Mouse (Mus musculus): ENCODE results near the gene Gpld1. TPM values are rescaled to one million over a fixed set of nuclear protein-coding genes. Genes with fewer than 3 reads are reported as not detected.
"Not testable (repeated sequence)": the region's sequence is repeated elsewhere in the genome, so short reads cannot be mapped to it uniquely, and the experiment has no call there.

The Gpld1 gene
- polyA plus RNA-seq, 1 experiment from 2014 or later, result 0.89 TPM

- ChIA-PET CTCF (no interaction called here), POLR2A (no interaction called here)
- in situ Hi-C loops (cut with MboI; ENCODE audit: low pct_unique_long_range_greater_than_20kb), result no loop called here
- TF ChIP-seq CTCF (IDR thresholded peaks at IDR 0.05), result no peak
- no peaks in the 10 kb centered on the region for H3K27me3 ChIP-seq
- DNase-seq (ENCODE audit: low read depth, low spot score) (no peak), ATAC-seq (no peak)
These were observed 22.9 kb downstream of the Gpld1 start for GRCm38 (mm10) chr13:24965846-24966201.

- POLR2A ChIA-PET, result not testable (repeated sequence)
These were observed 28.8 kb downstream of the Gpld1 start for GRCm38 (mm10) chr13:24971776-24972175.

GRCm38 (mm10) chr13:24976384-24976783 lies 33.4 kb downstream of the Gpld1 start:
- peak; percentile 19 for DNase-seq (ENCODE audit: low read depth, low spot score)
- ChIA-PET CTCF (interaction anchor here (1.2 to 1.3 kb wide), 2 partner anchors 12 to 37 kb away, joined by 3 read pairs; no protein-coding TSS in a partner anchor), POLR2A (no interaction called here)
- no peak for TF ChIP-seq CTCF (IDR thresholded peaks at IDR 0.05)
- ATAC-seq, result no peak
- in situ Hi-C loops (cut with MboI; ENCODE audit: low pct_unique_long_range_greater_than_20kb), result no loop called here
- no peaks in the 10 kb centered on the region for H3K27me3 ChIP-seq

More at GRCm38 (mm10) chr13:24971776-24972175, 28.8 kb downstream of the Gpld1 start:
- in situ Hi-C loops (cut with MboI; ENCODE audit: low pct_unique_long_range_greater_than_20kb); H3K27me3 ChIP-seq; ATAC-seq; DNase-seq (ENCODE audit: low read depth, low spot score): not testable (repeated sequence)
- CTCF ChIA-PET, result interaction anchor here (1.2 kb wide), 1 partner anchor 33 kb away, joined by 5 read pairs; no protein-coding TSS in a partner anchor

GRCm38 (mm10) chr13:24977820-24978342 lies 34.9 kb downstream of the Gpld1 start:
- H3K27me3 ChIP-seq, result no peaks in the 10 kb centered on the region
- ChIA-PET CTCF (interaction anchor here (1.2 to 1.6 kb wide), 3 partner anchors 11 to 41 kb away, joined by 4 to 5 read pairs (median 4); partner anchors contain the start of genes Aldh5a1 and Gpld1), POLR2A (interaction anchor here (1.1 kb wide), 1 partner anchor 9 kb away, joined by 3 read pairs; no protein-coding TSS in a partner anchor)
- DNase-seq (ENCODE audit: low read depth, low spot score) (no peak), ATAC-seq (peak; percentile 35)
- in situ Hi-C loops (cut with MboI; ENCODE audit: low pct_unique_long_range_greater_than_20kb), result no loop called here
- TF ChIP-seq CTCF (IDR thresholded peaks at IDR 0.05), result no peak

GRCm38 (mm10) chr13:24981031-24981430 lies 38.1 kb downstream of the Gpld1 start:
- ChIA-PET POLR2A (no interaction called here), CTCF (interaction anchor here (0.7 kb wide), 1 partner anchor 30 kb away, joined by 3 read pairs; no protein-coding TSS in a partner anchor)
- no peaks in the 10 kb centered on the region for H3K27me3 ChIP-seq
- ATAC-seq (no peak), DNase-seq (ENCODE audit: low read depth, low spot score) (no peak)
- in situ Hi-C loops (cut with MboI; ENCODE audit: low pct_unique_long_range_greater_than_20kb), result loop anchor here (5.0 to 10.0 kb wide), 2 partner anchors 44 to 496 kb away; partner anchors contain the start of gene Aldh5a1
- TF ChIP-seq CTCF (IDR thresholded peaks at IDR 0.05), result no peak

GRCm38 (mm10) chr13:24985435-24985834 lies 42.5 kb downstream of the Gpld1 start:
- in situ Hi-C loops (cut with MboI; ENCODE audit: low pct_unique_long_range_greater_than_20kb), result loop anchor here (10.0 kb wide), 1 partner anchor 501 kb away; no protein-coding TSS in a partner anchor
- CTCF ChIA-PET, result interaction anchor here (2.8 kb wide), 1 partner anchor 46 kb away, joined by 8 read pairs; no protein-coding TSS in a partner anchor
- DNase-seq (ENCODE audit: low read depth, low spot score) (no peak), ATAC-seq (no peak)
- TF ChIP-seq CTCF (IDR thresholded peaks at IDR 0.05), result no peak
- POLR2A ChIA-PET, result interaction anchor here (0.5 kb wide), 1 partner anchor 17 kb away, joined by 3 read pairs; no protein-coding TSS in a partner anchor
- no peaks in the 10 kb centered on the region for H3K27me3 ChIP-seq

- ChIA-PET POLR2A (no interaction called here), CTCF (interaction anchor here (0.6 to 2.1 kb wide), 5 partner anchors 11 to 52 kb away, joined by 3 to 12 read pairs (median 4); partner anchors contain the start of gene Aldh5a1)
- no peaks in the 10 kb centered on the region for H3K27me3 ChIP-seq
- DNase-seq (ENCODE audit: low read depth, low spot score), result no peak
- ATAC-seq, result no peak
- in situ Hi-C loops (cut with MboI; ENCODE audit: low pct_unique_long_range_greater_than_20kb), result loop anchor here (10.0 kb wide), 1 partner anchor 504 kb away; no protein-coding TSS in a partner anchor
- TF ChIP-seq CTCF (IDR thresholded peaks at IDR 0.05), result peak; percentile 80
These were observed 45.4 kb downstream of the Gpld1 start for GRCm38 (mm10) chr13:24988391-24988790.

GRCm38 (mm10) chr13:24989006-24989405 lies 46.1 kb downstream of the Gpld1 start:
- in situ Hi-C loops (cut with MboI; ENCODE audit: low pct_unique_long_range_greater_than_20kb), result loop anchor here (10.0 kb wide), 1 partner anchor 504 kb away; no protein-coding TSS in a partner anchor
- no peak for TF ChIP-seq CTCF (IDR thresholded peaks at IDR 0.05)
- ChIA-PET POLR2A (no interaction called here), CTCF (interaction anchor here (0.6 to 2.1 kb wide), 5 partner anchors 11 to 53 kb away, joined by 3 to 12 read pairs (median 4); partner anchors contain the start of gene Aldh5a1)
- ATAC-seq (no peak), DNase-seq (ENCODE audit: low read depth, low spot score) (no peak)
- H3K27me3 ChIP-seq, result no peaks in the 10 kb centered on the region

GRCm38 (mm10) chr13:24993160-24993559 lies 50.2 kb downstream of the Gpld1 start:
- POLR2A ChIA-PET, result no interaction called here
- CTCF ChIA-PET, result interaction anchor here (2.4 kb wide), 1 partner anchor 54 kb away, joined by 9 read pairs; no protein-coding TSS in a partner anchor
- ATAC-seq (no peak), DNase-seq (ENCODE audit: low read depth, low spot score) (no peak)
- H3K27me3 ChIP-seq, result no peaks in the 10 kb centered on the region
- in situ Hi-C loops (cut with MboI; ENCODE audit: low pct_unique_long_range_greater_than_20kb), result no loop called here
- no peak for TF ChIP-seq CTCF (IDR thresholded peaks at IDR 0.05)

- ATAC-seq (no peak), DNase-seq (ENCODE audit: low read depth, low spot score) (no peak)
- in situ Hi-C loops (cut with MboI; ENCODE audit: low pct_unique_long_range_greater_than_20kb), result no loop called here
- POLR2A ChIA-PET, result interaction anchor here (0.6 kb wide), 1 partner anchor 58 kb away, joined by 3 read pairs; no protein-coding TSS in a partner anchor
- H3K27me3 ChIP-seq, result no peaks in the 10 kb centered on the region
- CTCF ChIA-PET, result interaction anchor here (1.2 to 1.4 kb wide), 2 partner anchors 23 to 59 kb away, joined by 3 to 4 read pairs; no protein-coding TSS in a partner anchor
- TF ChIP-seq CTCF (IDR thresholded peaks at IDR 0.05), result no peak
These were observed 56.6 kb downstream of the Gpld1 start for GRCm38 (mm10) chr13:24999538-24999937.

GRCm38 (mm10) chr13:25002965-25003364 lies 60.0 kb downstream of the Gpld1 start:
- ATAC-seq (no peak), DNase-seq (ENCODE audit: low read depth, low spot score) (no peak)
- no peak for TF ChIP-seq CTCF (IDR thresholded peaks at IDR 0.05)
- ChIA-PET CTCF (no interaction called here), POLR2A (no interaction called here)
- no peaks in the 10 kb centered on the region for H3K27me3 ChIP-seq
- in situ Hi-C loops (cut with MboI; ENCODE audit: low pct_unique_long_range_greater_than_20kb), result no loop called here
